Mouse (Mus musculus): ENCODE measurements at regions not wholly inside any gene's neighbourhood (a gene's known extent, or its start where the extent isn't known, plus 50 kb on each side); places are given as distances from the start of the nearest gene placed in this dataset.
"Not testable (repeated sequence)": the region's sequence is repeated elsewhere in the genome, so short reads cannot be mapped to it uniquely, and the experiment has no call there.

- H3K9ac ChIP-seq = not testable (repeated sequence)
- WGBS = 1% methylated on average over 32 of the region's 53 CpGs
- H3K4me2 ChIP-seq = peak overlapping the region; percentile 39
These were observed 566.6 kb upstream of the Gm21863 start for GRCm38 (mm10) chr12:19387706-19388105.

More at GRCm38 (mm10) chr12:19387706-19388105, 566.6 kb upstream of the Gm21863 start:
- not testable (repeated sequence) for H3K27ac ChIP-seq; H3K9me3 ChIP-seq; H3K27me3 ChIP-seq (replicated peaks); H3K36me3 ChIP-seq; H3K4me1 ChIP-seq; ATAC-seq (ENCODE audit: insufficient read depth, low FRiP score, low read depth)
- H3K4me3 ChIP-seq (replicated peaks) = peak overlapping the region; percentile 47

Data from stomach, embryonic 15.5 days (tissue).